Mouse (Mus musculus): ENCODE results near the gene Ung.

Gene Ung

DNA sequence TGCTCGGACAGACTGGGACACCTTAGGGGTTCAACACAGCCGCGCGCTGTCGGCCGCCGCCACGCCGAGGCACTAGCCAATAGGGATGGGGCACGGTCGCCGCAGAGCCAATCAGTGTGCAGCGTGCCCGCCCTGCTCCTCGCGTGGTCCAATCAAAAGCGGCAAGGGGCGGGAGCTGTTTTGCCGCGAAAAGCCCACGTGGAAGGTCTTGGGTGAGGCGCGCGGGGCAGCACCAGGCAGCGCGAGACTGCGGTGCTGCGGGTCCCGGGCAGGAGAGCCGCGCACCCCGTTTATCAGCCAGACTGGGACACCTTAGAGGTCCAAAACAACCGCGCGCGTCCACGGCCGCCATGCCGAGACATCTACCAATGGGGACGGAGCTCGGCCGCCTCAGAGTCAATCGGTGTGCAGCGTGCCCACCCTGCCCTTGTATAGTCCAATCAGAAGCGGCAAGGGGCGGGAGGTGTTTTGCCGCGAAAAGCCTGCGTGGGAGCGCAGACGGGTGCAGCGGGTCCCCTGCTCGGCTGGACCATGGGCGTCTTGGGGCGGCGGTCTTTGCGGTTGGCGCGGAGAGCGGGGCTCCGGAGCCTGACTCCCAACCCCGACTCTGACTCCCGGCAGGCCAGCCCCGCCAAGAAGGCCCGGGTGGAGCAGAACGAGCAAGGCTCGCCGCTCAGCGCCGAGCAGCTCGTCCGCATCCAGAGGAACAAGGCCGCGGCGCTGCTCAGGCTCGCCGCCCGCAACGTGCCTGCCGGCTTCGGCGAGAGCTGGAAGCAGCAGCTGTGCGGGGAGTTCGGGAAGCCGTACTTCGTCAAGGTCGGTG is 723 bp downstream of the Ung start:
- DNase-seq (ENCODE audit: low read depth in 2 of 2, low spot score in 2 of 2), result peak; percentile 90 to 93

DNA sequence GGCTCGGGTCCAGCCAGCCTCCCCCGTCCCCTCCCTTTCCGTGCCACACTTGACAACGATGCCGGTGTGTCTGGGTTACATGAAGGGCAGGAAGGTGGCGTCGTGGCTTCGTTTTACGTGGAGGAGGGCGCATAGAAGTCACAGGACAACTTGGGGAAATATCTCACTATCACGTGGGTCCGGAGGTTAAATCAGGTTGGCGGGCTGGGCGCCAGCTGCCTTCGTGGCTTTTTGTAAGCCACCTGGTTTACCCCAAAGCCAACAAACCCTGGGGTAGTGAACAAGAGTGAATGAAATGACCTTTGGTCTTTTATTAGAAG is 1.3 kb downstream of the Ung start:
- DNase-seq (ENCODE audit: low read depth in 2 of 2, low spot score in 2 of 2), result peak; percentile 65 to 76

DNA sequence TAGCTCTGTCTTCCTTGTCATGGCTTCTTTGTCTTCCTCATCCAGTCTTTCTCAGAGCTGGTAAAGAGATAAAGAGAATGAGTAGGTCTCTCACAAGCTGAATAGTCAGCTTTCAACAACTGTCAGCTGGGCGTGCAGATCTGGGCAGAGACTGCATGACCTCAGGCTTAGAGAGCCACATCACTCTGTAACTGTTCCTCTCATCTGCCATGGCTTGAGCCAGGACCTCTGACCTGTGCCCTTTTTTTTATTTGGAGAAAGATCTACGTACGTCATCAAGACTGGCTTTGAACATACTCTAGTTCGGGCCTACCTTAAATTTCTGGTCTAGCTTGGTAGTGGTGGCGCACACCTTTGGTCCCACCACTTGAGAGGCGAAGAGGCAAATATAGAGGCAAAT is 2.7 kb downstream of the Ung start:
- DNase-seq (ENCODE audit: low read depth in 2 of 2, low spot score in 2 of 2), result no peak

- peak in 1 of 2 experiments; percentile 11 for DNase-seq (ENCODE audit: low read depth in 2 of 2, low spot score in 2 of 2)
These were observed 3.9 kb downstream of the Ung start for GRCm38 (mm10) chr5:114134091-114134534.

- no peak for DNase-seq (ENCODE audit: low read depth in 2 of 2, low spot score in 2 of 2)
These were observed 5.3 kb downstream of the Ung start for GRCm38 (mm10) chr5:114135516-114135915.

DNA sequence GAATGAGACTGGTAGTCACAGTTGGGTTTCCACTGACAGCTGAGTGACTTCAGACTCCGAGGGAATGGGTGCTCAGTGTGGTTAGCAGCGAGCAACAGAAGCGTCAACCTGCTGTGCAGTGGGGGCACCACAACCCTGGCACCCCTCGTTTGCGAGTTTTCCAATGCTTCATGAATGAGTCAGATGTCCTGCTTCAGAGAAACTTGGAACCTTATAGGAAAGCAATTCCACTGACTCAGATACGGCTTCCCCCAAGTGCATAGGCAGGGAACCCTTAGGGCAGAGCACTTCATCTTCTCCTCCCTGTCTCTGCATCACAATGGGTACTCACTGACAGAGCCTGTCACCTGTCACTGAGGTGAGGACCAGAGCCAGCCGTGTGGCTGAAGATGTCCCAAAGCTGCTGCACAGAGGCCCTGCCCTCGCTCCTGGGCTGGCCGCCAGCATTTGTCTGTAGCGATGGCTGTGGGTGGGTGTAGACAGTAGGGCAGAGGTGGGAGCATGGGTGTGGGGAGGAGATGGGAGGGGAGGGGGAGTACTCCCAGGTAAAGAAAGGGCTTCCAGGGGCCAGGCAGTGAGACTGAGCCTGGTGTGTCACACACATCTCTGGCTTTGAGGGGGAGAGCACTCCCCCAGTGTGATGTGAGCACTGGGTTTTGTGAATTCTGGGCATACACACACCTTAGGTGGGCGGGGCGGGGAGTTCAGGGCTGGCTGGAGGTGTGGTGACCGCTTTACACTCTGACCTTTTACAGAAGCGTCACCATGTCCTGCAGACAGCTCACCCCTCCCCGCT is 7.5 kb downstream of the Ung start:
- DNase-seq (ENCODE audit: low read depth in 2 of 2, low spot score in 2 of 2), result no peak

- DNase-seq (ENCODE audit: low read depth in 2 of 2, low spot score in 2 of 2), result no peak
These were observed 8.3 kb downstream of the Ung start for GRCm38 (mm10) chr5:114138277-114139164.

DNA sequence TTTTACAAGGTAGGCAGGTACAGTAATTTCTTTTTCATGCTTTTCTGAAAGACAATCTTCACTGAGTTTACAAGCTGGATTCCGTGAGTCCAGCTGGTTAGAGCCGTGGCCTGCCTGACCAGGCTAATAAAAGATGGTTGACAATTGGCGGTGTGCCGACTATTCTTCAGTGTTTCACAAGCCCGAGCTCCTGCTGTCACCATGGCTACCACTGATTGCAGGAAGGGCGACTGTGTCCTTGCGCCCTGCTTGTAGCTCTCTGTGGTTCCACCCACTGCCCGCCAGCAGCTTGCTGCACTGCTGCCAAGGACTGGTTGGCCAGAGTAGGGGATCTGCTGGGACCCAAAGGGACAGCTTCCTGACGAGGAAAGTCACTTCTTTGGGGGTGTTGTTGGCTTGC is 9.0 kb downstream of the Ung start:
- no peak for DNase-seq (ENCODE audit: low read depth in 2 of 2, low spot score in 2 of 2)

DNA sequence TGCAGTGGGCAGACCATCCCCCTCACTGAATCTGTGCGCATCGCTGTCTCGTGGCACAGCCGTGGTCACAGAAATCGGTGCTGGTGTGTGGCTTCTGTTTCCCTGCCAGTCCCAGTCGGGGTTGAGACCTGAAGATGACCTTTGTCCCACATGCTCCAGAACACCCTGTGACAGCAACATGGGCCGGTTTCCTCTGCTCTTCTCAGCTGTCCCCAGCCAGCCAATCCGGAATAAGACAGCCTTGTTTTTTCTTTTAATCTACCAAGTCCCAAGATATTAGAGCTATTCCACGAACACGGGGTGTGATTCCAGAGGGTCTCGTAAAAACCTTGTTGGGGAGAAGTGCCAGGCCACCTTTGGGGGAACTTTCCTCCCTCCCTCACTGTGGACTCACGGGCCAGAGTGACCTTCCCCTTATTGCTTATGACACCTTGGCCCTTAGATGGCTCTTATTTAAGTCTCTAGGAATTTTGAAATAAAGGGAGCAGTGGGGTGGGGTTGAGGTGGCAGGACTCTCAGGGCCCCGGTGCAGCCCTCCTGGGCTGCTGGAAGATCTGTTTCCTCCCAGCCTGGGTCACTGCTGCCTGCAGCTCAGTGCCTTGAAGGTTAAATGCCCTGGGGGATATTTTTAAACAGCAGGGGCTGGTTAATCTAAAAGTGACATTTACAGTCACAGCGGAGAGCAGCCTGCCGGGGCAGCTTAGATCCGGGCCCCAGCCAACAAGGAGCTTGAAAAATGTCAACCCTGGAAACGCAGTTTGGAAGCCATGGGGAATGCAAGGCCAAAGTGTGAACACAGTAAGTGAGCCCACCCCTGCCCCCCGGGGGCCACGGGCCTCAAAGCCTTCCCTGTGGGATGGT is 16.1 kb downstream of the Ung start, which contains the start of gene Acacb:
TSS of gene Acacb (plus strand) at position 508 of the 861 bp plus-strand sequence.
- no peak for DNase-seq (ENCODE audit: low read depth in 2 of 2, low spot score in 2 of 2)

DNA sequence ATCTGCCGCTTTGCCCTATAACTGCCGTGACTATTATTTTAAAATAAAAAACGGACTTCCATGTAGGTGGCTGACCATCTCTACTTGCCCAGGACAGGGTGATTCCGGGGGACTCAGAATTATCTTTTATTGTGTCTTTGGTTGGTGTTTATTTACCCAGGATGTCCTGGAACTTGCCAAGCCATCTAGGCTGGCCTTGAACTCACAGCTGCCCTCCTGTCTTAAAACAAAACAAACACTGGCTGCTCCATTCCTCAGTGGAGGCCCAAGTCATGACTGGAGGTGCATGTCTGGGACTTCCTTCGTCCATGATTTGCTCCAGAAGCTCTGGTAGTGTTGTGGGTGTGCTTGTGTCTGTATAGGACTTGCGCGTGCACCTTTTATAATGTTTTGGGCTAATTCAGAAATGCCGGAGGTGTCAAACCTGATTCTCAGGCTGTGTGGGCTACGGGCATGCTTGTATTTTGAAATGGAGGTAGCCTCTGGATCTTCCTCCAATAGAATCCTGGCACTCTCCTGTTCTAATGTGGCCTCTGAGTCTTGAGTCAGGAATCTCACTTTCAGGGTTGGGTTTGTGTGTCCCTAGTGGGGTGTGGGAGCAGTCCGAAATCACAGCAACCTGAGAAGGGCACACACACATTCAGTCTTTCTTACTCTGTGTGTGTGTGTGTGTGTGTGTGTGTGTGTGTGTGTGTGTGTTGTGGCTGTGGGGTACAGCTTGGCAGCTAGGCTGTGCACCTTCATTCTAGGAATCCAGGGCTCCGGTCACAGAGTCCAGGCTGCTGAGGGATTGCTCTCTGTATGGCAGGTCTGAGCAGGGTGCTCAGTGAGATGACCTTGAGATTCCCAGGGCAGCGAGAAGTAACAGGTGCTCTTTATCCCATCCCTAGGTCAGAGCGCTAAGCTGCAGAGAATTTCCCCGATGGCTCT is 17.1 kb downstream of the Ung start:
- no peak for DNase-seq (ENCODE audit: low read depth in 2 of 2, low spot score in 2 of 2)

DNA sequence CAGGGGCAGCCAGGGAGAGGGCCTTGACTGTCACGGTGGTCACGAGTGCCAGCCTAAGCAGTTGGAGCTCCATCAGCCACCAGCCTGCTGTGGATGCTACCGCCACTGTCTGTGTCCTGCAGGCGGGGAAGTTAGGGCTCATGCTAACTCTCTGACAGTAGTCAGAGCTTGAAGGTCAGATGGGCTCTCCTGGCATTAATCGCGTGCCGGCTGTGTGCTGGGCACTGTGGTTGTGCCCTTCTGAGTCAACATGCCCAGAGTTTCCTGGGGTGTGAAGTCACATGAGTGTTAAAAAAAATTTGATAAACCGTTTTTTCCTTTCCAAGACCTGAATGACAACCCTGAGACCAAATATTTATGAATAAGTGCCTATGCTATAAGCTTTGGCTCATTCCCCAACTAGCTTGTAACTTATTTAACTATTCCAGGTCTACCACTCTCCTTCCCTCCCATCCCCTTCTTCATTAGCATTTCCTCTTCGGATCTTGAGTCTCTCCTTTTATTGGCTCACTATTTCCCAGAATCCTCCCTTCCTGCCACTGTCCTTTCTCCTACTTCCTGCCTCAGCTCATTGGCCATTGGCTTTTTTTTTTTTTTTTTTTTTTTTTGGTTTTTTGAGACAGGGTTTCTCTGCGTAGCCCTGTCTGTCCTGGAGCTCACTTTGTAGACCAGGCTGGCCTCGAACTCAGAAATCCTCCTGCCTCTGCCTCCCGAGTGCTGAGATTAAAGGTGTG is 22.3 kb downstream of the Ung start:
- DNase-seq (ENCODE audit: low read depth in 2 of 2, low spot score in 2 of 2), result no peak

DNA sequence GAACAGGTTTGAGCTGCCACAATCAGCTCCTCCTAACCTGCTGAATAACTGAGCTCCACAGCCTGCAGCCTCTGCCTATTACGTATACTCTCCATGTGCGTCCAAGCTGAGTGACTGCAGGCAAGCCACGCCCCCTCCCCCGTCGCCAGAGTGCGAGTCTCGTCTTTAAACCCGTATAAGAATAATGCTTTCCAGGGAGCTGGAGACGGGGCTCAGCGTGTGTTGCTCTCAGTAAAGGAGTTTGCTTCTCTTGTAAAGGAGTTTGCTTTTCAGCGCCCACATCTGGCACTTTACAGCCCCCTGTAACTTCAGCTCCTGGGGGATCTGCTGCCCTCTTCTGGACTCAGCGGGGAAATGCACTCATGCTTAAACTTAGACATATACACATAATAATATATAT is 23.3 kb downstream of the Ung start:
- DNase-seq (ENCODE audit: low read depth in 2 of 2, low spot score in 2 of 2), result no peak

DNA sequence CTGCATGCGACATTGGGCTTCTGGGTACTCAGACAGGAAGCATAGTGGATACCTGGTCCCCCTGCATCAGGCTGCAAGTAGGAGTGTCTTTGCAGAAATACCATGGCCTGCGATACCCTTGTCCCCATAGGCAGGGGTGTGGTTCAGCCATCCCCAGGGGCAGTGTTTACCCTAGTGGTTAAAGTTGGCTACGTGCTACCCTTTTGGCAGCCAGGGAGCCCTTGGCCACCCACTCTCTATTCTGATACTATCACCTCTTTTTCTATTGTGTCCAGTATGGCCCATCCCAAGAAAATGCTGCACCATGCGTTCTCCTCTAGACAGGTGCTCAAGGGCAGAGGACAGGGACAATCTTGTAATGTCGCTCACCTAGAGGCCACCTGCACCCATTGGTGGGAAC is 24.6 kb downstream of the Ung start:
- no peak for DNase-seq (ENCODE audit: low read depth in 2 of 2, low spot score in 2 of 2)

DNA sequence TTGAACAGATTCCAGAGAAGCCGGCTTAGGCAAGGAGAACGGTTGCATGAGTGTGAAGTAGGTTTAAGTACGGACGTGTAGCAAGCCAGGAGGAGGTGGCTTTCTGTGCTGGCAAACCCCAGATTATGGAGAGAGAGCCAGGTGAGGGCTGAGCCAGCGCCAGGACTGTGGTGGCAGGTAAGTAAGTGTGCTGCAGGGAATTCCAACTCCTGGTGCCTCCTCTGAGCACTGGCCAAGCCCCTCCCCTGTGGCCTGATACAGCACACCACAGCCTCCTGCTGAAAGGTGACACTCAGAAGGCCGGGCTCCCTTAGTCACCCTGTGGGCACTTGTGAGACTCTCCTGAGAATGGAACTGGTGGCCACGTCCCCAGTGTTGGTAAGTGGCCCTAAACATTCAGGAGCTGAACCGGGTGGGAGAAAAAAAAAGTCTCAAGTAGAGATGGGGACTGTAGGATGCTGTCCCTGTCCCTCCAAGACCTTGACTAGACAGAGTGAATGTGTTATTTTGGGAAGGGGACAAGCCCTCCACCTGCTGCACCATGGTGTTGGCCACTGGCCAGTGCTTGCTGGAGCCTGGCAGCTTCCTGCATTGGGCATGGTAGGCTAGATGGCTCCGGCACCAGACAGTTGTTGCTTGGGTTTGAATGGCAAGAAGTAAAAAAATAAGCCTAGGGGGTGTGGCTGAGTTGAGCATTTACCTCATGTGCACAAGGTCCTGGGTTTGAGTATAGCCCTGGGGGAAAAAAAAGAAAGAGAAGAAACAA is 25.2 kb downstream of the Ung start:
- DNase-seq (ENCODE audit: low read depth in 2 of 2, low spot score in 2 of 2), result no peak

DNA sequence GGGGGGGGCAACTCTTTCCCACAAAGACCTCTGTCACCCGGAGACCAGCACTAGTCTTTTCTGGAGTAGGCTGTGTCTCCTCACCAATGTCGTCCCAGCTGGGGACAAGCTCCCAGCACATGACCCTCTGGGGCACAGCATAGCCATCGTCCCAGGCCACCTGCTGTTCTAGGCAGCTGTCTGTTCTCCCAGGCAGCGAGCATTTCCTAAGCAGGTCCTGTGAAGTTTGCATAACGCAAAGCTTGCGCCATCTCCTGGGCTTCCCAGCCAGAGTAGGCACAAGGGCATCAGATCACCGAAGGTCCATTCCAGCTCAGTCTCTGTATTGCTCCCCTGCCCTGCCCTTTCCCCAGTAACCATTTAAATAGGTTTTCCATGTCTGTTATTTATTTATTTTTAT is 27.1 kb downstream of the Ung start:
- no peak for DNase-seq (ENCODE audit: low read depth in 2 of 2, low spot score in 2 of 2)

DNA sequence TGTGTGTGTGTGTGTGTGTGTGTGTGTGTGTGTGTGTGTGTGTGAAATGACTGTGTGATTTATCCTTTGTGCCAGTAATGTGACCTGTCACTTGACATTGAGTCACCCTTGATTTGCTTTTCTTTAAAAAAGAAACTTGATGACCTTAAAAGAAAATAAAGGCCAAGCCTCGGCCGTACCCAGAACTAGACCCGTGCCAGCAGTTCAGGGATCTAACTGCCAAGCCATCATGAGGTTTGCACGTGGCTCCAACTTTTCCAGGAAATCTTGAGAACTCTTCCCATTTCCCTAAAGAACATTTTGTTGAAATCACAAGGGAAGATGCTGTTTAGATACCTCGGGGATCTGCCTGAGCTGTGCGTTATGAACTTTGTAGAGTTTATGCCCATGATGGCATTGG is 31.2 kb downstream of the Ung start:
- no peak for DNase-seq (ENCODE audit: low read depth in 2 of 2, low spot score in 2 of 2)

DNA sequence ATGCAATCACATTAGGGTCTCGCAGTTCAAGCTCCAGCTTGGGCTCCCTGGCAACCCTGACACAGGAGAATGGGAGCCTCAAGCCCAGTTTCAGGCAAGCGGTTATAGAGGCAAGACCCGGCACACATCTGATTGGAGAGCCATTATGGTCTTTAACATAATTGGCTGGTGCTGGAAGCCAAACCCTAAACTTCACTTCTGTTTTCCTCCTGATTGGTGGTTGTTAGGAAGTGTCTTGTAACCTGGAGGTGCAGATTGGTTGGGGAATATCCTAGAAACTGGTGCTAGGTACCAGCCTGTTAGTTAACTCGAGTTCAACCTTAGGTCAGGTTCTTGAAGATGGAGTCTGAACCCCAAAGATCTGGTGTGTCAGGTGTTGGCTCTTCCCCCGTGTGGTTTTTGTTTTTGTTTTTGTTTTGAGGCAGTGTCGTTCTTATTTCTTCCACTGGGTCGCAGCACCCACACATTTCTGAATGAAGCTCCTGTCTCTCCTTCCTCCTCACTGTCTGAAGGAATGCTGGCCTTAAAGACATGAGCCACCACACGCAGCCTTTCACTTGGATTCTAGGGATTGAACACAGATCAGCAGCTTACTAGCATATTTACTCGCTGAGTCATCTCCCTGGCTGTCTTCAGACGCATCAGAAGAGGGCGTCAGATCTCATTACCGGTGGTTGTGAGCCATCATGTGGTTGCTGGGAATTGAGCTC is 32.1 kb downstream of the Ung start:
- no peak for DNase-seq (ENCODE audit: low read depth in 2 of 2, low spot score in 2 of 2)
